Mouse (Mus musculus) neural tube, embryonic 14.5 days (tissue): ENCODE measurements around the gene Ghrl. TPM values are rescaled to one million over a fixed set of nuclear protein-coding genes. Genes with fewer than 3 reads are reported as not detected.
"Not testable (repeated sequence)": the region's sequence is repeated elsewhere in the genome, so short reads cannot be mapped to it uniquely, and the experiment has no call there.

Experiments used
- ATAC-seq: fragments of 200-750 bp; cut with Nextera tagmentation; 2 replicates; pipeline ENCODE4 v1.8.0; 2017; ENCODE audit warnings: low read depth, mild to moderate bottlenecking, moderate TSS enrichment, moderate library complexity
- H3K27ac ChIP-seq: fragments of 300-500 bp; sonication (generic); 2 replicates; pipeline ENCODE4 v1.5.1; 2014; ENCODE audit warnings: low read depth, mild to moderate bottlenecking, control low read depth, low read length, moderate library complexity, mixed read lengths
- H3K27me3 ChIP-seq: fragments of 300-500 bp; sonication (generic); 2 replicates; pipeline ENCODE4 v1.6.1; 2014; ENCODE audit warnings: low read length; ENCODE audit not compliant: control insufficient read depth, insufficient read depth
- H3K36me3 ChIP-seq: fragments of 300-500 bp; sonication (generic); 2 replicates; pipeline ENCODE4 v1.6.1; 2014; ENCODE audit warnings: low read length, mixed read lengths; ENCODE audit not compliant: control insufficient read depth, insufficient read depth
- H3K4me1 ChIP-seq: fragments of 300-500 bp; sonication (generic); 2 replicates; pipeline ENCODE4 v1.6.1; 2014; ENCODE audit warnings: low read length; ENCODE audit not compliant: control insufficient read depth, insufficient read depth
- H3K4me2 ChIP-seq: fragments of 300-500 bp; sonication (generic); 2 replicates; pipeline ENCODE4 v1.6.1; 2014; ENCODE audit warnings: mild to moderate bottlenecking, low read depth, low read length, control low read depth
- H3K4me3 ChIP-seq: fragments of 300-500 bp; sonication (generic); 2 replicates; pipeline ENCODE4 v1.5.1; 2014; ENCODE audit warnings: low read depth, low read length, control low read depth, mixed read lengths
- H3K9ac ChIP-seq: fragments of 300-500 bp; sonication (generic); replicated peaks from 2 replicates; pipeline ENCODE4 v1.6.1; 2014; ENCODE audit warnings: low read depth, mild to moderate bottlenecking, control low read depth, low read length, mixed read lengths
- H3K9me3 ChIP-seq: fragments of 300-500 bp; sonication (generic); 2 replicates; pipeline ENCODE4 v1.6.1; 2016; ENCODE audit warnings: low read length; ENCODE audit not compliant: control insufficient read depth
- WGBS: fragments of 180-500 bp; shearing (Covaris S2); extraction: QIAGEN DNeasy Blood & Tissue Kit; methylation state at CpG from one replicate; pipeline ENCODE4 v1.1.7; 2014; 5-methylcytosine and 5-hydroxymethylcytosine counted together
- polyA plus RNA-seq: library from polyadenylated mRNA; unstranded; fragments of >200 nt; fragmentation: Nextera tagmentation; extraction: Ambion mirVana; gene quantifications from 2 replicates; pipeline ENCODE4 v1.2.1, GENCODE M21; 2014

Gene Ghrl
- polyA plus RNA-seq, 1 experiment from 2014 or later, result 1.5 TPM

GRCm38 (mm10) chr6:113677070-113677734 lies 42.5 kb downstream of the Ghrl start:
- no peak overlapping the region for H3K27ac ChIP-seq
- no peaks in the 10 kb centered on the region for H3K27me3 ChIP-seq
- no peaks in the 10 kb centered on the region for H3K9me3 ChIP-seq
- no peak overlapping the region for H3K9ac ChIP-seq
- H3K36me3 ChIP-seq, result no peaks in the 10 kb centered on the region
- H3K4me2 ChIP-seq, result no peak overlapping the region
- WGBS, result 75% methylated on average over 14 of the region's 14 CpGs
- no peaks in the 10 kb centered on the region for H3K4me1 ChIP-seq
- no peak overlapping the region for H3K4me3 ChIP-seq
- ATAC-seq, result no peak

- no peaks in the 10 kb centered on the region for H3K27me3 ChIP-seq
- 92% methylated on average over 9 of the region's 9 CpGs for WGBS
- H3K27ac ChIP-seq, result no peak overlapping the region
- ATAC-seq, result no peak
- no peak overlapping the region for H3K4me2 ChIP-seq
- no peaks in the 10 kb centered on the region for H3K36me3 ChIP-seq
- H3K9ac ChIP-seq, result no peak overlapping the region
- no peaks in the 10 kb centered on the region for H3K4me1 ChIP-seq
- no peaks in the 10 kb centered on the region for H3K9me3 ChIP-seq
- H3K4me3 ChIP-seq, result no peak overlapping the region
These were observed 43.7 kb downstream of the Ghrl start for GRCm38 (mm10) chr6:113675991-113676390.

GRCm38 (mm10) chr6:113675234-113675633 lies 44.4 kb downstream of the Ghrl start:
- Histone ChIP-seq H3K4me1 (no peaks in the 10 kb centered on the region), H3K9me3 (no peaks in the 10 kb centered on the region), H3K27ac (no peak overlapping the region), H3K4me2 (no peak overlapping the region), H3K27me3 (no peaks in the 10 kb centered on the region), H3K9ac (no peak overlapping the region), H3K36me3 (no peaks in the 10 kb centered on the region), H3K4me3 (no peak overlapping the region)
- no peak for ATAC-seq
- 89% methylated on average over 4 of the region's 4 CpGs for WGBS

GRCm38 (mm10) chr6:113672989-113673388 lies 46.7 kb downstream of the Ghrl start:
- 76% methylated on average over 6 of the region's 6 CpGs for WGBS
- no peak for ATAC-seq

GRCm38 (mm10) chr6:113672029-113672428 lies 47.7 kb downstream of the Ghrl start:
- not testable (repeated sequence) for H3K4me1 ChIP-seq, H3K4me3 ChIP-seq, H3K27me3 ChIP-seq, H3K27ac ChIP-seq, ATAC-seq, H3K9ac ChIP-seq, H3K36me3 ChIP-seq, H3K4me2 ChIP-seq, H3K9me3 ChIP-seq
- WGBS, result 89% methylated on average over 1 of the region's 1 CpGs

More at GRCm38 (mm10) chr6:113672989-113673388, 46.7 kb downstream of the Ghrl start:
- Histone ChIP-seq H3K4me1 (no peaks in the 10 kb centered on the region), H3K36me3 (no peaks in the 10 kb centered on the region), H3K4me2 (no peak overlapping the region), H3K4me3 (no peak overlapping the region), H3K9me3 (no peaks in the 10 kb centered on the region), H3K27me3 (no peaks in the 10 kb centered on the region), H3K9ac (no peak overlapping the region), H3K27ac (no peak overlapping the region)

DNA sequence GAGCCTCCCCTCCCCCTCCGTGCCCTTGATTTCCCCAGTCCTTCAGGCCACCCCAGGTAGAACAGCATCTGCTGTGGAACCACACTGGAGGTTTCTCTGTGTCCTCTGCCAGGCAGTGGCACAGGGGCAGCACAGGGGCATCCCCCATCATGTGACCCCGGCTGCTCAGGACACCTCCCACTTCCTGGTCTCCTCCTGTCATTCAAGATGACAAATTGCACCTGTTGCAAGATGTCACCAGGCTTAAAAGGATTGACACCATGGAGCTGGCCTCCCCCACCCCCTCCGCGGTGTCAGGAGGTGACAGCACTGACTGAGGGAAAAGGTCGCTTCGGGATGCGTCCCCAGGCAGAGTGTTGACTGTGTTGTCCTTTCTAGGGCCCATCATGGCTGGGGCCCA lies 49.9 kb downstream of the Ghrl start:
- Histone ChIP-seq H3K9ac (no peak overlapping the region), H3K36me3 (no peaks in the 10 kb centered on the region), H3K27me3 (no peaks in the 10 kb centered on the region), H3K4me2 (no peak overlapping the region), H3K4me1 (no peaks in the 10 kb centered on the region), H3K4me3 (no peak overlapping the region), H3K9me3 (no peaks in the 10 kb centered on the region), H3K27ac (no peak overlapping the region)
- ATAC-seq, result no peak
- WGBS, result 75% methylated on average over 7 of the region's 7 CpGs

DNA sequence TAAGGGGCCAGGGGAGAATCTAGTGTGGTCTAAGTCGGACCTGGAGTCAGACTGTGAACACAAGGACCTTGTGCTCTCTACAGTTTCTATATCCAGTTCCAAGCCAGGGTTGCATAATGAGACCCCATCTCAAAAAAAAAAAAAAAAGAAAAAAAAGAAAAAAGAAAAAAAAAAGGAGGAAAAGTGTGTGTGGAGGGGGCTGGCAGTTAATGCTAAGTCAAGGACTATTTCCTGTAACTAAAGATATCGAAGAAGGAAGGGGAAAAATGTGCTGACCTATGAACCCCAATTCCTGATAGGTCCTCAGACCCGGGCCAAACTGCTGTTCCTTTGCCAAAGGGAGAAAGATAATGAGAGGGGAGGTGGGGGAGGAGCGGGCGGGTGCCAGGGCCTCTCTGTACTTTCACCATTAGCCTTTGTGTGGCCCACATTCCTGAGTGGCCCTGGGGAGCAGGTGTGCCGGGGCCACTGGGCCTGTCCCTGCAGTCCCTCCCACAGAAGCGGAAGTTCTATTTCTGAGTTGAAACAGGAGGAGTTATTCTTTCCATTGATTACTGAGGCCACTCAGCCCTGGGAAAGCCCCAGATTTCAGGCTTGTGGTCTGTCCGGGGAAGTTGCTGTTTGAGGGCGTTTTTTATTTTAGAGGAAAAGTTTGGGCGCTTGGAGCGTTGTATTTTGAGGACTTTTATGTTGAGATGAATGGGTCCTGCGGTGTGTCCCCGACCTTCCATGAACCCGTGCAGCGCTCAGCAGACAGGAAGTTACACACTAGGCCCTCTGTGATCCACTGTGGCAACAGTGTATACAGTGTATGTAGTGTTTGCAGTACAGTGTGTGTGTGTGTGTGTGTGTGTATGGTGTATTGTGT lies 51.2 kb downstream of the Ghrl start:
- Histone ChIP-seq H3K9ac (no peak overlapping the region), H3K36me3 (no peaks in the 10 kb centered on the region), H3K4me1 (no peaks in the 10 kb centered on the region), H3K4me3 (no peak overlapping the region), H3K27me3 (no peaks in the 10 kb centered on the region), H3K4me2 (no peak overlapping the region), H3K9me3 (no peaks in the 10 kb centered on the region), H3K27ac (no peak overlapping the region)
- WGBS, result 45% methylated on average over 14 of the region's 15 CpGs
- ATAC-seq, result no peak

DNA sequence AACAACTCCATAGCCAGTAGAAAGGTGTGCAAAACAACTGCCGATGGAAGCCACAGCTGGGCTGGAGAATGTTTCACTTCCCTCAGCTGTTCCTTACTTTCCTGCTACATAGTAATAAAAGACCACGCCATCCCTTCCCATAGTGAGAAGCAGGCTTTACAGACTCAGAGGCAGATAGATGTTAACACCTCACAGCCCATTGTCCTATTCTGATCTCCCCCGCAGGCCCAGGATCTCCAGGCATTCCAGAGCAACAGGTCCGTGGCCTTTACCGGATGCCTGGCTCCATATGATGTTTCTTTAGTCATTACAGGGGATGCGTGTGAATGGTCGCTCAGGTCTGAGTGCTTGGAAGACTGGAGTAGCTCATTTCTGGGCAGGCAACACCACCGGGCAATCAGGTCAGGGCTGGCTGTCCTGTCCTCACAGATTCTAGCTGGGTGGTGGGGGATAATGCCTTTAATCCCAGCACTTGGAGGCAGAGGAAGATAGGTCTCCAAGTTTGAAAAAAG lies 52.0 kb downstream of the Ghrl start:
- no peak overlapping the region for H3K4me3 ChIP-seq
- no peak overlapping the region for H3K4me2 ChIP-seq
- H3K36me3 ChIP-seq, result no peaks in the 10 kb centered on the region
- no peaks in the 10 kb centered on the region for H3K9me3 ChIP-seq
- no peaks in the 10 kb centered on the region for H3K4me1 ChIP-seq
- H3K27me3 ChIP-seq, result no peaks in the 10 kb centered on the region
- H3K9ac ChIP-seq, result no peak overlapping the region
- WGBS, result 65% methylated on average over 8 of the region's 8 CpGs
- ATAC-seq, result no peak
- no peak overlapping the region for H3K27ac ChIP-seq
